Comparison of ENCODE assay signal across 24 mouse cellular contexts in the genomic region with DNA sequence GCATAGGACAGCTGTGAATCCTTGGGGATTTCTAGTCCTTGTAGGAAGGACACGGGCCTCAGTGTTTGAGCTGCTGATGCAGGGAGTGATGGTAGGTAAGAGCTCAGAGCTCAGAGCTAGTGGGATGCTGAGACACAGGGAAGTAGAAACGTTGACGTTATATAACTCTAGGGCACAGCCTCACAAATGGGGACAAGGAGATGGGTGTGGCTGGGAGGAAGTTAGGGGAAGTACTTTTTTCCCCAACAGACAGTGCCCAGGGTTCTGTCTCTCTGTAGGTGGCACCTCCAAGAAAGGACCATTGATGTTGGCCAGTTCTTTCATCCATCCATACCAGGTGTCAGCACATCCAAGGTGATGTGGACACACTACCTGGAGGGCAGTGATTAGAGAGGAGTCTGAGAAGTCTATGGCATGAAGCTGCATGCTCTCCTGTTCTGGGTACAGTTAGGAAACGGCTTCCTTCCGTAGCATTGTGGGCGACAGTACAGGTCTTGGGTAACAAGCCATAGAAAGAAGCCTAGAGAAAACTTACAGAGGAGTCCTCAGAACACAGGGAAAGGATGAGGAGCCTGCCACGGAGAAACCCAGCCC. TPM values are rescaled to one million over a fixed set of nuclear protein-coding genes. Genes with fewer than 3 reads are reported as not detected.
A peak's percentile ranks its signal among the peaks of the same experiment; 100 is the strongest.
DNase-seq lines count a peak whose midpoint lies in the region; ATAC-seq and TF ChIP-seq lines count a peak whose summit lies in the region.
"Had no signal": no experiment of that assay in that cellular context is flagged by ENCODE, and none has a peak within 500 bp of the region (broad histone marks: within the 10 kb centered on the region; RNA-seq: fewer than 3 reads in every experiment).

No protein-coding gene starts in this region.

- H3K4me1 ChIP-seq in liver, embryonic 13.5 days (replicated peaks) = peaks cover 45% of the 10 kb centered on the region
- H3K4me1 ChIP-seq in MEL (ENCODE audit: control insufficient read depth in 1 of 2, insufficient read depth in 2 of 2, low read length in 2 of 2) = peaks cover 0 to 7% of the 10 kb centered on the region in 2 experiments; a peak in 2 of 4 replicates
- H3K4me1 ChIP-seq in hindbrain, embryonic 12.5 days = no peaks in the 10 kb centered on the region
- H3K4me1 ChIP-seq: embryonic facial prominence, embryonic 15.5 days; forebrain, embryonic 15.5 days had no signal

- no peaks in the 10 kb centered on the region for H3K79me2 ChIP-seq in MEL (ENCODE audit: control insufficient read depth, insufficient read depth, low read length, poor library complexity)

- peaks cover 42% of the 10 kb centered on the region for H3K27me3 ChIP-seq in liver, embryonic 13.5 days
- H3K27me3 ChIP-seq in MEL (ENCODE audit: control insufficient read depth in 1 of 2, insufficient read depth in 2 of 2, low read length in 2 of 2) = peaks cover 1 to 3% of the 10 kb centered on the region in 2 experiments; a peak in 2 of 4 replicates
- H3K27me3 ChIP-seq in hindbrain, embryonic 12.5 days = no peaks in the 10 kb centered on the region
- H3K27me3 ChIP-seq: embryonic facial prominence, embryonic 15.5 days; forebrain, embryonic 15.5 days; heart, embryonic 15.5 days had no signal

- WGBS in liver, embryonic 13.5 days (ENCODE audit: insufficient replicate concordance) = 48% methylated on average over 7 of the region's 7 CpGs
- 76% methylated on average over 7 of the region's 7 CpGs for WGBS in hindbrain, embryonic 12.5 days

- no peak overlapping the region for H3K9ac ChIP-seq in liver, embryonic 13.5 days
- H3K9ac ChIP-seq in MEL (ENCODE audit: control insufficient read depth, low read depth, low read length, poor library complexity, severe bottlenecking) = no peak overlapping the region
- no peak overlapping the region for H3K9ac ChIP-seq in hindbrain, embryonic 12.5 days
- H3K9ac ChIP-seq: embryonic facial prominence, embryonic 15.5 days; forebrain, embryonic 15.5 days; heart, embryonic 15.5 days; hindbrain, embryonic 14.5 days had no signal

- TF ChIP-seq CTCF in MEL (IDR thresholded peaks at IDR 0.05 in 2 of 3, conservative IDR thresholded peaks at IDR 0.05 in 1 of 3; ENCODE audit: control insufficient read depth in 1 of 3, insufficient read depth in 1 of 3, low read depth in 2 of 3, low read length in 3 of 3, poor library complexity in 1 of 3, severe bottlenecking in 1 of 3) = no peak

- DNase-seq in liver, embryonic 13.5 days = no peak
- DNase-seq in liver (no peak), MEL (ENCODE audit: low read depth, low spot score) (peak; percentile 55)
- peak; percentile 58 for DNase-seq in gonadal fat pad, adult 2 months (ENCODE audit: low read depth)
- DNase-seq in layer of hippocampus, postnatal 14 days (ENCODE audit: low spot score in 2 of 2) = no peak
- DNase-seq: cerebellum, adult 2 months; embryo, embryonic 11 days; gastrocnemius, postnatal 36 days; heart, adult 2 months; heart, postnatal 14 days had no signal

- no peak for TF ChIP-seq RAD21 in MEL (IDR thresholded peaks at IDR 0.05; ENCODE audit: low read depth, low read length)

- no peak for TF ChIP-seq EP300 in MEL (IDR thresholded peaks at IDR 0.05; ENCODE audit: low read depth in 1 of 2, low read length in 2 of 2)

- no peak for ATAC-seq in liver, embryonic 13.5 days (ENCODE audit: low read depth)
- ATAC-seq in megakaryocyte progenitor cell, adult 5-6 weeks (replicated peaks; ENCODE audit: poor library complexity) = peak; percentile 18
- no peak for ATAC-seq in hindbrain, embryonic 12.5 days (ENCODE audit: low FRiP score)
- ATAC-seq: activated CD4-positive, CD25-positive, alpha-beta regulatory T cell, adult 4 months; forebrain, embryonic 15.5 days; Patski had no signal

- H3K36me3 ChIP-seq in liver, embryonic 13.5 days = no peaks in the 10 kb centered on the region
- H3K36me3 ChIP-seq in MEL (ENCODE audit: control insufficient read depth in 1 of 2, insufficient read depth in 2 of 2, low read length in 2 of 2) = peaks cover 0 to 5% of the 10 kb centered on the region in 2 experiments; a peak in 2 of 4 replicates
- no peaks in the 10 kb centered on the region for H3K36me3 ChIP-seq in hindbrain, embryonic 12.5 days
- H3K36me3 ChIP-seq: embryonic facial prominence, embryonic 15.5 days; forebrain, embryonic 15.5 days; heart, embryonic 15.5 days had no signal

- H3K4me3 ChIP-seq in liver, embryonic 13.5 days (replicated peaks) = no peak overlapping the region
- H3K4me3 ChIP-seq in MEL (ENCODE audit: control insufficient read depth in 1 of 2, insufficient read depth in 1 of 2, low read depth in 2 of 2, low read length in 2 of 2) = no peak overlapping the region
- H3K4me3 ChIP-seq in hindbrain, embryonic 12.5 days = no peak overlapping the region
- H3K4me3 ChIP-seq: embryonic facial prominence, embryonic 15.5 days; erythroblast, embryonic 14.5 days; forebrain, embryonic 15.5 days; heart, adult 2 months; heart, embryonic 15.5 days had no signal

- no peaks in the 10 kb centered on the region for H3K9me3 ChIP-seq in liver, embryonic 13.5 days (replicated peaks)
- no peaks in the 10 kb centered on the region for H3K9me3 ChIP-seq in MEL (replicated peaks; ENCODE audit: insufficient read depth, low read length)
- H3K9me3 ChIP-seq in hindbrain, embryonic 12.5 days (replicated peaks) = no peaks in the 10 kb centered on the region
- H3K9me3 ChIP-seq: embryonic facial prominence, embryonic 15.5 days; forebrain, embryonic 15.5 days; heart, embryonic 15.5 days had no signal

- peak overlapping the region; percentile 24; the same call in 1 of the 2 replicates for H3K27ac ChIP-seq in liver, embryonic 13.5 days
- H3K27ac ChIP-seq in MEL (ENCODE audit: control insufficient read depth, low read depth, low read length) = no peak overlapping the region
- H3K27ac ChIP-seq in hindbrain, embryonic 12.5 days = no peak overlapping the region
- H3K27ac ChIP-seq: embryonic facial prominence, embryonic 15.5 days; forebrain, embryonic 15.5 days; heart, adult 2 months; heart, embryonic 15.5 days; hindbrain, embryonic 14.5 days had no signal

- H3K4me2 ChIP-seq in liver, embryonic 13.5 days = no peak overlapping the region
- H3K4me2 ChIP-seq in hindbrain, embryonic 12.5 days (replicated peaks) = no peak overlapping the region
- H3K4me2 ChIP-seq: embryonic facial prominence, embryonic 15.5 days; forebrain, embryonic 15.5 days; heart, embryonic 11.5 days; heart, embryonic 15.5 days; hindbrain, embryonic 14.5 days had no signal

- TF ChIP-seq POLR2A in MEL (IDR thresholded peaks at IDR 0.05; ENCODE audit: control insufficient read depth in 1 of 2, insufficient read depth in 1 of 2, low read depth in 1 of 2, low read length in 2 of 2, poor library complexity in 1 of 2) = no peak

TF ChIP-seq in MEL, 35 proteins besides CTCF, POLR2A, EP300 and RAD21:
- TF ChIP-seq SIN3A (IDR thresholded peaks at IDR 0.05; ENCODE audit: low read length) (no peak), MXI1 (IDR thresholded peaks at IDR 0.05; ENCODE audit: low read depth, low read length) (no peak), BHLHE40 (IDR thresholded peaks at IDR 0.05; ENCODE audit: borderline replicate concordance, low read depth, low read length) (no peak), SMC3 (IDR thresholded peaks at IDR 0.05; ENCODE audit: low read depth, low read length) (no peak), ETS1 (IDR thresholded peaks at IDR 0.05; ENCODE audit: low read depth, low read length) (no peak), KAT2A (conservative IDR thresholded peaks at IDR 0.05; ENCODE audit: low read depth, low read length) (no peak), NELFE (IDR thresholded peaks at IDR 0.05; ENCODE audit: low read depth, low read length) (no peak)
TF ChIP-seq in MEL: peak in this region for 0.

RNA-seq across cellular contexts. Expression of gene A930018P22Rik, which starts 9.8 kb away (rescaled TPM):
- polyA plus RNA-seq in liver, embryonic 13.5 days (2015; fragmentation: Nextera tagmentation; extraction: Ambion mirVana) = 0.19 and 0.48 TPM in 2 replicates
- not detected in 2 replicates for total RNA-seq in MEL (2012; rRNA removed)
- not detected for polyA plus RNA-seq in MEL (2012; ENCODE audit: insufficient read depth in 1 of 2, insufficient read length in 2 of 2, low read depth in 1 of 2, low replicate concordance in 2 of 2, missing spikeins in 1 of 2)
- polyA plus RNA-seq in gonadal fat pad, adult 2 months (2012; rRNA removed) = 0.27 and 0.38 TPM in 2 replicates
- not detected in 2 replicates for total RNA-seq in megakaryocyte progenitor cell, adult 5-6 weeks (2015)
- not detected in 2 replicates for total RNA-seq in megakaryocyte progenitor cell, adult 5-6 weeks (2017)
- not detected in 2 replicates for polyA plus RNA-seq in hindbrain, embryonic 12.5 days (2016; fragmentation: Nextera tagmentation; extraction: Ambion mirVana)
- not detected for total RNA-seq in layer of hippocampus, postnatal 14 days (2021)
- total RNA-seq: common myeloid progenitor, adult 5-6 weeks; hematopoietic stem cell, adult 5-6 weeks had no signal
- polyA plus RNA-seq: activated CD4-positive, CD25-positive, alpha-beta regulatory T cell, adult 4 months; embryonic facial prominence, embryonic 11.5 days; embryonic facial prominence, embryonic 15.5 days; forebrain, embryonic 11.5 days; forebrain, embryonic 15.5 days; heart, adult 2 months; hindbrain, embryonic 14.5 days; Patski had no signal

RNA-seq across cellular contexts. Expression of gene Cd59a, which starts 36.8 kb away (rescaled TPM):
- 82.9 and 85.7 TPM in 2 replicates for polyA plus RNA-seq in liver, embryonic 13.5 days (2015; fragmentation: Nextera tagmentation; extraction: Ambion mirVana)
- total RNA-seq in MEL (2012; rRNA removed) = 0.08 TPM in 1 of 2 replicates, not detected in the other
- under 1 TPM in 1 of 2 experiments, not detected in 1; 0.96 TPM for polyA plus RNA-seq in MEL (2012; ENCODE audit: insufficient read depth in 1 of 2, insufficient read length in 2 of 2, low read depth in 1 of 2, low replicate concordance in 2 of 2, missing spikeins in 1 of 2)
- polyA plus RNA-seq in gonadal fat pad, adult 2 months (2012; rRNA removed) = 31.7 and 76.2 TPM in 2 replicates
- 4.0 and 7.8 TPM in 2 replicates for total RNA-seq in megakaryocyte progenitor cell, adult 5-6 weeks (2015)
- total RNA-seq in megakaryocyte progenitor cell, adult 5-6 weeks (2017) = 1.8 and 4.9 TPM in 2 replicates
- 23.2 and 23.3 TPM in 2 replicates for polyA plus RNA-seq in hindbrain, embryonic 12.5 days (2016; fragmentation: Nextera tagmentation; extraction: Ambion mirVana)
- total RNA-seq in layer of hippocampus, postnatal 14 days (2021) = 1 to 10 TPM; 4.4 to 5.5 TPM

Comparison
In these comparisons a context has a peak if more than half of its experiments do, and no peak if none do; other contexts are left out.
1. DNase-seq: peak in MEL (single experiment) and gonadal fat pad, adult 2 months (single experiment); none in liver, embryonic 13.5 days (single experiment), liver (single experiment) and layer of hippocampus, postnatal 14 days (0 of 2).
2. RNA of gene Cd59a, which starts 36.8 kb away (polyA plus RNA-seq): 82.9 to 85.7 TPM in liver, embryonic 13.5 days, 31.7 to 76.2 TPM in gonadal fat pad, adult 2 months and 23.2 to 23.3 TPM in hindbrain, embryonic 12.5 days; 0.96 TPM in MEL; every median in the first group is over 10 times any median in the second.